Mouse (Mus musculus) embryonic stem cell, embryonic (primary cell): ENCODE results near the gene Meltf.

ENCODE experiments used
- CTCF ChIA-PET, 4 experiments: fragments of 300-600 bp in 2 of 4; fragments of 350-600 bp in 2 of 4; sonication (Branson Sonifier 250); formaldehyde crosslinking; loops; one replicate each; lab custom pipeline; 2022; ENCODE audit warnings: inconsistent platforms in 2 of 4; lab: Charles Lee
- POLR2A ChIA-PET, 4 experiments: fragments of 300-600 bp in 2 of 4; fragments of 350-600 bp in 2 of 4; sonication (Branson Sonifier 250); formaldehyde crosslinking; loops; one replicate each; lab custom pipeline; 2022; ENCODE audit warnings: antibody characterized with exemption in 4 of 4, inconsistent platforms in 1 of 4; lab: Charles Lee

Gene Meltf

DNA sequence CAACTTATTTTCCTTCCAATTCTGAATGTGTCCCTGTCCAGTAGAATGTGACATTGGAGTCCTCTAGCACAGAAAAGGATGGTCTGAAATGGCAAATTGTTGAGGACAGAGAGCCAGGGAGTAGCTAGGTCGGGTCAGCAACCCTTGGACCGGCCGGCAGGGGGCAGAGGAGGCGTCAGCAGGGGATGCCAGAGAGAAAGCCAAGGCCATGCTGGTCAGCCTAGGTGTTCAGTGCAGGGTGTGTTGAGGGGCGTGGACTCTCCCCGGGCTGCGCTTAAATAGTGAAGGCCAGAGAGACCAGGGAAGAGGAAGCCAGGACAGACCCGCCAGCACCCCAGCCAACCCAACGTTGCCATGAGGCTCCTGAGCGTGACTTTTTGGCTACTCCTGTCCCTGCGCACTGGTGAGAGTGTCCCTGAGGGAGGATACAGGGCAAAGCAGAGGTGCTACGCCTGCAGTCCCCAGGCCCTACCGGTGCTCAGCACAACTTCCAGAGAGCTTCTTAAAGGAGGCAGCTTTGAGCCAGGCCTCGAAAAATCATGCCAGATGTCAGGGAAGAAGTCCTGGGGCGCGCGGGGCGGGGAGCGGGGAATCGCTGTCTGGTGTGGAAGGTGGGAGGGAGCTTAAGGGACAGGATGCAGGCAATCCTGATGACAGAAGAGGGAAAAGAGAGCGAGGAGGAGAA, at the start of gene Meltf:
Gene Meltf (plus strand): TSS at position 238 of the 685 bp plus-strand sequence.
- ChIA-PET POLR2A (interaction anchor here in 3 of 4 experiments (0.6 to 1.9 kb wide), 16 partner anchors 9 to 606 kb away, joined by 3 to 7 read pairs (median 4); partner anchors contain the start of gene Senp5 (in 1 of the 3)), CTCF (interaction anchor here (0.6 to 4.4 kb wide), 39 partner anchors 9 to 1201 kb away, joined by 3 to 31 read pairs (median 4); no protein-coding TSS in a partner anchor)

DNA sequence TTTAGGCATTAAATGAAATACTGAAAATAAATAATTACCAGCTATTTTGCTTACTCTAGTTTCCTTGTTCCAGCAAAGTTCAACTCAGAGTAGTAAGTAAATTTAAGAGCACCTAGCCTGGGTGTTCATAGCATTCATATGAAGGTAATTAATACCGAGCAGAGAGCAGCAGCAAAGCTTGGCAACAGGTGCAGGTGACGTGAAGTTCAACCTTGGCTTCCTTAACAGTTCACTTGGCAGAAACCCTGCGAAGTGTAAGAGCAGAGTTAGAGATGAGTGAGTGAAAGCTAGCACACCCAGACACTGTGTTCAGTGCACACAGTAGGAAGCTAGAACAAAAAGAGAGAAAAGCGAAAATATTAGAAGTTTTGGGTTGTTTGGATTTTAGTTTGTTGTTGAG, 47.9 kb upstream of the Meltf start:
- ChIA-PET POLR2A (interaction anchor here in 1 of 4 experiments (1.1 kb wide), 1 partner anchor 44 kb away, joined by 3 read pairs; no protein-coding TSS in a partner anchor), CTCF (no interaction called here)

DNA sequence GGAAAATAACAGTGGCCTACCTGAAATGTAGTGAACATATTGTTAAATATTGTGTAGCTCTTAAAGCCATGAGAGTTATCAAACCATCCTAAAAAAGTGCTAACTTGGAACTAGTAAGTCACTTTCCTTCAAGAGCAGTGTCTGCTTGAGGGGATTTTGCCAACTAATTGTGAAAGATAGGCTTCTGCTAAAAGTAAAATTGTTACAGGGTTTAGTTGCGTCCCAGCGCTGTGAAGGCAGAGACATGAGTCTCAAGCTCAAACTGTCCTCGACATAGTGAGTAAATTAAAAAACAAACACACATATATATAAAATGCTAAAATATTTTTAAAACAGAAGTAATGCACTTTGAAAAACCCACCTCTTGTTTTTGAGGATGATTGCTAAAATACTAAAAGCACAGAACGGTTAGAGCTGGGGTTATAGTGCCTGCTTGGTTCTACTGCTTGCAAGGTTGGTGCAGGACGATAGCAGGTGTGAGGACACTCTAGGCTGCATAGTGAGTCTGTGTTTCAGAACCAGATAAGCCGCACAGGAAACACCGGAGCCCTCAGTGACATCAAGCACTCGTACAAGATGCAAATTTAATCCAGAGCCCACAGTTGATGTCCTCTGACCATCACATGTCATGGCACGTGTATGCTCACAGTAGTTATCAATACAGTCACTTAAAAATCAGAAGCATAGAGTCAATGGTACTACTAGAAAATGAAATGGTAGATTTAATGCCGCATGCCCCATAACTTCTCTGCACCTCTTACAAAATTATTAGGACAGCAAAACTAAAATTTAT, 45.8 kb upstream of the Meltf start:
- ChIA-PET POLR2A (no interaction called here), CTCF (no interaction called here)

GRCm38 (mm10) chr16:31834011-31834584, 44.5 kb upstream of the Meltf start:
- CTCF ChIA-PET = no interaction called here

DNA sequence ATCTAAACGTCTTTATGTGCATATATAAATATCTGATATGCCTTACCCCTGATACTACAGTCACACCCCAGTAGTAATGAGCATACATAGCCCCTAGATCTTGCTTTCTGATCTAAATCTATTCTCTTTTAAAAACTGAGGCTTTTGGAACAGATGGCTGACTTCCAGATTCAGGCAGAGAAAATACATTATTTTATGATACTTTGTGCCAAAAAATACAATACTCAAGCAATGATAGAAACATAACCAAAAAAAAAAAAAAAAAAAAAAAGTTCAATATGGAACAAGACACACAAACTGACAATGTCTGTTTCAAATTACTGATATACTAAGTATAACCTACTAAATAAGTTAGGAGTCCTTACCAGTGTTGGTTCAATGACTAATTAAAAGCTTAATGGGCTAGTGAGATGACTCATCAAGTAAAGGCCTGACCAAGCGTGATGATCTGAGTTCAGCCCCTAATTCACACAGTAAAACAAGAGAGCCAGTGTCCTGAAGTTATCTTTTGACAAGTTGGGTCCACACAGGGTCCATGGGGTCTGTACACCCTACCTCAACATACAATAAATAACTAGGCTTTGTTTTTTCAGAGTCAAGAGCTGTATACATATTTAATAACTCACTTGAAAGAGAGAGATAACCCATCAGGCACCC, 43.8 kb upstream of the Meltf start:
- POLR2A ChIA-PET = interaction anchor here in 2 of 4 experiments (0.5 to 1.0 kb wide), 3 partner anchors 30 to 226 kb away, joined by 3 to 4 read pairs (median 3); no protein-coding TSS in a partner anchor
- CTCF ChIA-PET = interaction anchor here in 2 of 4 experiments (0.7 to 1.4 kb wide), 2 partner anchors 71 to 849 kb away, joined by 3 to 9 read pairs; no protein-coding TSS in a partner anchor

More at GRCm38 (mm10) chr16:31834011-31834584, 44.5 kb upstream of the Meltf start:
- POLR2A ChIA-PET = interaction anchor here in 1 of 4 experiments (0.6 kb wide), 1 partner anchor 36 kb away, joined by 4 read pairs; no protein-coding TSS in a partner anchor

DNA sequence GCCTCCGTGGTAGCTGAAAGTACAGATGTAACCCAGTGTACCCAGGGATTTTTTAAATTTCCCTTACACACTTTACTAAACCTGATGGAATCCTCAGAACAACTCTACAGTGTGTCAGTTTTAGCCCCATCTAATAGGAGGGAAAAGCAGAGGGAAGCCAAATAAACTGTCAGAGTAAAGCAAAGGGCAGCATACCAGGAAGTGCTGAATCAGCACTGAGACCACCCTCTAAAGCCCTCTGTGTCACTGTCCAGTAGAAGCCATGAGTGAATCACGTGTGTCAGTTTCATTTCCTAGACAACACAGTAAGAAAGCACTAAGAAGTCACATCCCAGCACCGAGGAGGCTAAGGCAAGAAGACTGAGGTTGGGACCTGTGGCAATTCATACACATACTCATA, 41.2 kb upstream of the Meltf start:
- POLR2A ChIA-PET = interaction anchor here in 1 of 4 experiments (0.6 to 1.4 kb wide), 3 partner anchors 10 to 394 kb away, joined by 3 to 5 read pairs (median 3); no protein-coding TSS in a partner anchor
- CTCF ChIA-PET = no interaction called here

DNA sequence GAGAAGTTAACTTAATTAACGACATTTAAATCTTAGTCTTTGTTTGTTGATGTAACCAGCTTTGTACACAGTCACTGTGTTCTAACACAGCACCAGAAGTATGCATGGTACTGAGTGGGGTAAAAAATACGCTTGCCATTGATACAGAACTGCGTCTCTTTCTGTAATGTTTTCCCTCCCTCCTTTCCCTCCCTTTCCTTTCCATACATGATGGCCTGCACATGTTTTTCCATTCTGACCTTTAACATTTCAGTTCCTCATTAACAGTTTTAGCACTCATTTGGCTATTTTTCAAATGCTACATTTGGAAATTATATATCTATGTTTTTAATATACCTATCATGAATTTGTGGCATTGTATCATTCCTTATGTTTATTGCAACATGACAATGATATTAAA, 34.4 kb upstream of the Meltf start:
- POLR2A ChIA-PET = interaction anchor here in 2 of 4 experiments (0.6 to 1.1 kb wide), 2 partner anchors 17 to 382 kb away, joined by 3 to 4 read pairs; no protein-coding TSS in a partner anchor
- CTCF ChIA-PET = interaction anchor here in 1 of 4 experiments (0.8 kb wide), 1 partner anchor 62 kb away, joined by 3 read pairs; no protein-coding TSS in a partner anchor

GRCm38 (mm10) chr16:31846763-31847162, 31.8 kb upstream of the Meltf start:
- ChIA-PET CTCF (interaction anchor here in 1 of 4 experiments (1.4 to 1.6 kb wide), 2 partner anchors 97 to 389 kb away, joined by 3 read pairs; no protein-coding TSS in a partner anchor), POLR2A (interaction anchor here in 2 of 4 experiments (0.9 to 2.6 kb wide), 3 partner anchors 8 to 183 kb away, joined by 3 to 6 read pairs (median 3); partner anchors contain the start of gene Dlg1 (in 1 of the 2))

DNA sequence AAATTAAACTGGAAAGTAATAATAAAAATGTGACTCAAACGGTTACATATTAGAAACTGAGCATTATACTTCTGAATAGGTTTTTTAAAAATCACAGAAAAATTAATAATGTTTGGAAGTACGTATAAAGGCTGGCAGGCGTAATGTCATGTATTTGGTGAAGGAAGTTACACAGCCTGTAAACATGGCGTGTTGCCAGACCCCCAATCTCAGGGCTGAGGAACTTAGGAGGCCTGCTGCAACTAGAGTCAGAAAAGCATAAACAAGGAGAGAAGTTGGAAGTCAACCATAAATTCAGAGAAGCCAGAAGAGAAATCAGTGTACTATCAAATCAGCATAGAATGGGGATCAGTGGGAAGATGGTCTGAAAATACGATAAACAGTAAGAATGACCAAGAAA, 14.7 kb upstream of the Meltf start:
- ChIA-PET POLR2A (no interaction called here), CTCF (no interaction called here)

DNA sequence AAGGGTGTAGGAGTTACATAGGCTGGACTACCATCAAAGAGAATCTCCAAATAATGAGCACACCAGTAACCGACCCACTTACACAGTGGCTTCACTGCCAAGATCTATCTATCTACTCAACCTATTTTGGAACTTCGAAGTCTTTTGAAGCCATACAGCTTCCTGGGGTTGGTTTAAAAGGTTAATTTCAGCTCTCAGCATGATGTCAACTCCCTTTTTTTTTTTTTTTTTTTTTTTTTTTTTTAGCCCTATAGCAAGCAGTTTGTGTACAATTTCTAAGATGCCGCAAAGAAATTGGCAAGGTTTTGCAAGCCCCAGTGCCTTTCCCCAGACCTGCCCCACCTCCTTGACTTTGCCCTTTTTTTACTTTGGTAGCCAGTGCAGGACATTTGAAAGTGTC, 13.4 kb upstream of the Meltf start:
- ChIA-PET CTCF (interaction anchor here in 3 of 4 experiments (0.6 to 1.2 kb wide), 4 partner anchors 14 to 440 kb away, joined by 3 read pairs; partner anchors contain the start of gene Meltf (in 1 of the 3)), POLR2A (interaction anchor here in 3 of 4 experiments (0.6 to 1.0 kb wide), 5 partner anchors 30 to 400 kb away, joined by 3 to 6 read pairs (median 4); no protein-coding TSS in a partner anchor)

- ChIA-PET POLR2A (no interaction called here), CTCF (interaction anchor here in 1 of 4 experiments (0.5 kb wide), 1 partner anchor 367 kb away, joined by 5 read pairs; no protein-coding TSS in a partner anchor)
These were observed 11.7 kb upstream of the Meltf start for GRCm38 (mm10) chr16:31866911-31867310.

DNA sequence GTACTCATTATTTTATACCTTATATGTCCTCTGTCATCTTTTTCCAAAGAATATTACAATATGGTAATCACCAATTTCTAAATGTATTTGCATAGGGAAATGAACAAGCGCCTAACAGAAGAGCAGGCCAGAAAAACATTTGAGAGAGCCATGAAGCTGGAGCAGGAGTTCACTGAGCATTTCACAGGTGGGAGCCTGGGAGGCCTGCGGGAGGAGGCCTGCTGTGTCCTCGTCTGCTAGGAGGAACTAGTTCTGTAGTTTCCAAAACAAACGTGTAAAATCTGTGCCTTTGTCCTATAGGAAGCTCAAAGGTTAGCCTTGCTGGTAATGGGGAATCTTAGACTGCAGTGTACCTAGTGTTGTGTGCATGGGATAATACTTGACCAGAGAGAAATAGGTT, 10.9 kb upstream of the Meltf start:
- POLR2A ChIA-PET = no interaction called here
- CTCF ChIA-PET = interaction anchor here in 1 of 4 experiments (1.6 kb wide), 1 partner anchor 37 kb away, joined by 4 read pairs; no protein-coding TSS in a partner anchor

GRCm38 (mm10) chr16:31873721-31874120, 4.9 kb upstream of the Meltf start:
- ChIA-PET CTCF (no interaction called here), POLR2A (interaction anchor here in 1 of 4 experiments (0.6 kb wide), 1 partner anchor 14 kb away, joined by 3 read pairs; no protein-coding TSS in a partner anchor)

GRCm38 (mm10) chr16:31875391-31875790, 3.2 kb upstream of the Meltf start:
- POLR2A ChIA-PET = interaction anchor here in 2 of 4 experiments (1.0 to 2.0 kb wide), 4 partner anchors 25 to 68 kb away, joined by 3 to 5 read pairs (median 3); no protein-coding TSS in a partner anchor
- CTCF ChIA-PET = interaction anchor here in 2 of 4 experiments (1.2 to 4.4 kb wide), 3 partner anchors 15 to 43 kb away, joined by 3 to 31 read pairs (median 4); no protein-coding TSS in a partner anchor

DNA sequence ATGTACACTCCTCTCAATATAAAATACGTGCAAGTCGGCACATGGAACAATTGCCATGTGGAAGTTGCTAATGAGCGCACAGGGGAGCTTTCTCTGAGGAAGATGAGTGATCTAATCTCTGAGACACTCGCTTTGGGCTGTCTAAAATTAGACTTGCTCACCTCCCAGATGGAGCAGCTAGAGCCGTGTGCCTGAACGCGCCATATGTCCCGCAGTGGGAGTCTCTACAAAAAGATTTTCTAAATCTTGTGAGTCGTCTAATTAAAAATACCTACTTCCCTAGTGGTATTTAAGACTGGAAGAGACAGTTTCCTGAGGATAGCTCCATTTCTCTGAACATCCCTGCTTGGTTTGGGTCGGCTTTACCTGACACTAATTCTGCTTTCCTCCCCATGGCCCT, 2.2 kb upstream of the Meltf start:
- ChIA-PET CTCF (interaction anchor here in 3 of 4 experiments (0.9 to 4.4 kb wide), 8 partner anchors 14 to 418 kb away, joined by 3 to 31 read pairs (median 3); no protein-coding TSS in a partner anchor), POLR2A (interaction anchor here in 2 of 4 experiments (1.0 to 2.0 kb wide), 5 partner anchors 26 to 67 kb away, joined by 3 to 5 read pairs (median 3); partner anchors contain the start of gene Pigz (in 1 of the 2))

DNA sequence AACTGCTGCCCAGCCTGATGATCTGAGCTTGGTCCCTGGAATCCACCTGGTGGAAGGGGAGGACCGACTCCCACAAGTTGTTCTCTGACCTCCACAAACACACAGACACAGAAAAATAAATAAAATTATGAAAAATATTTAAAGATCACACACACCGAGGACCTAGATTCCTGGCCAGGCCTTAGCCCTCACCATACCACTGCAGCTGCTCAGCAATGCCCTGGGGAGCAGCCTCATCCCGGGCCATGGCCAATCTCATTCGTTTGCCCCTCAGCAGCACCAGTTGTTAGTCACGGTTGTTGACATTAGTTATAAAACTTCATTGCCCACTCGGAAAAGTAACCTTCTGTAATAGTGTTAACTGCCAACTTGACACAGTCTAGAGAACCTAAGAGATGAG, 558 bp upstream of the Meltf start:
- ChIA-PET POLR2A (interaction anchor here in 3 of 4 experiments (0.6 to 1.9 kb wide), 9 partner anchors 9 to 125 kb away, joined by 3 to 7 read pairs (median 4); partner anchors contain the start of gene Senp5 (in 1 of the 3)), CTCF (interaction anchor here (0.6 to 4.4 kb wide), 30 partner anchors 8 to 1201 kb away, joined by 3 to 31 read pairs (median 4); no protein-coding TSS in a partner anchor)
